Mouse (Mus musculus) cortical plate, adult 2 months (tissue): Measurements from ENCODE around the gene Zfp740.

Experiments used
- CTCF ChIP-seq: fragments of 200-500 bp; IDR thresholded peaks from 2 replicates; pipeline ENCODE4 v1.5.1; 2011; ENCODE audit warnings: mild to moderate bottlenecking, control low read depth, low read length; ENCODE audit not compliant: insufficient read depth; ENCODE audit errors: extremely low read depth
- POLR2A ChIP-seq: fragments of 200-500 bp; IDR thresholded peaks from 2 replicates; pipeline ENCODE4 v1.6.1; 2011; ENCODE audit warnings: mild to moderate bottlenecking, low read length, control low read depth; ENCODE audit not compliant: insufficient read depth; ENCODE audit errors: extremely low read depth

- TF ChIP-seq CTCF, result no peak
- no peak for TF ChIP-seq POLR2A
Measured at GRCm38 (mm10) chr15:102192271-102192812, 10.7 kb upstream of the Zfp740 start.
